12 mouse cellular contexts compared by ENCODE assay signal in the genomic region with DNA sequence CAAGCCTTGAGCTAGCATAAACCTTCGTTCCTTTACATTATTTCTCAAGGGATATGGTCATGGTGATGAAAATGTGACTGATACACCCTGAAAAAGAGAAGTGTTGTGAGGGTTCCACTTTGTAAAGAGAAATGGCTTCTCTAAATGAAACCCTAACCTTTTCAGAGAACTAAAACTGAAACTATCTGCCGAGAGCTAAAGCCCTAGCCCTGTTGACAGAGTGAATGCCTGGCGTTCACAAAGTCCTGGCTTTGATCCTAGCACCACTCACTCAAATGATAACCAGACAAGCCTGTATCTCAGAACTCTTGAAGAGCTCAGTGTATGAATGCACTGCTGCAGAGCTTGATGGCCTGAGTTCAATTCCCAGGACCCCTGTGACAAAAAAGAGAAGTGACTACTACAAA. TPM values are rescaled to one million over a fixed set of nuclear protein-coding genes. Genes with fewer than 3 reads are reported as not detected.
A peak's percentile ranks its signal among the peaks of the same experiment; 100 is the strongest.
DNase-seq lines count a peak whose midpoint lies in the region; ATAC-seq and TF ChIP-seq lines count a peak whose summit lies in the region.
"Had no signal": no experiment of that assay in that cellular context is flagged by ENCODE, and none has a peak within 500 bp of the region (broad histone marks: within the 10 kb centered on the region; RNA-seq: fewer than 3 reads in every experiment).

No protein-coding gene starts in this region.

- TF ChIP-seq POLR2A in bone marrow macrophage, adult 2 months (IDR thresholded peaks at IDR 0.05; ENCODE audit: borderline replicate concordance, low read depth, low read length) = no peak

- no peak for ATAC-seq in lung, embryonic 14.5 days (ENCODE audit: insufficient read depth)

- H3K4me1 ChIP-seq in lung, embryonic 14.5 days (ENCODE audit: insufficient read depth) = 0 out of 2 replicates have a peak, but pooled peaks cover 3% of the 10 kb centered on the region
- H3K4me1 ChIP-seq in bone marrow macrophage, adult 2 months (ENCODE audit: control insufficient read depth, insufficient read depth, low read length) = peaks cover 18% of the 10 kb centered on the region
- peaks cover 14% of the 10 kb centered on the region for H3K4me1 ChIP-seq in midbrain, embryonic 10.5 days

- H3K4me2 ChIP-seq in lung, embryonic 14.5 days = no peak overlapping the region
- H3K4me2 ChIP-seq: hindbrain, embryonic 15.5 days had no signal

- H3K9me3 ChIP-seq in lung, embryonic 14.5 days (ENCODE audit: low read depth, low read length) = no peaks in the 10 kb centered on the region
- H3K9me3 ChIP-seq in midbrain, embryonic 10.5 days (replicated peaks) = no peaks in the 10 kb centered on the region
- H3K9me3 ChIP-seq: hindbrain, embryonic 15.5 days had no signal

- H3K27ac ChIP-seq in lung, embryonic 14.5 days (ENCODE audit: low read depth) = peak overlapping the region; percentile 6; the same call in 1 of the 2 replicates
- H3K27ac ChIP-seq in bone marrow macrophage, adult 2 months (ENCODE audit: insufficient read depth, low read depth, low read length) = peak overlapping the region; percentile 72
- H3K27ac ChIP-seq in macrophage = peak overlapping the region; percentile 76
- H3K27ac ChIP-seq in midbrain, embryonic 10.5 days (replicated peaks) = no peak overlapping the region
- H3K27ac ChIP-seq: hindbrain, embryonic 15.5 days; left cerebral cortex, adult 2 months had no signal

- no peak overlapping the region for H3K4me3 ChIP-seq in lung, embryonic 14.5 days (ENCODE audit: low read depth, low read length)
- peak overlapping the region; percentile 53 for H3K4me3 ChIP-seq in bone marrow macrophage, adult 2 months (ENCODE audit: insufficient read depth, low read length)
- H3K4me3 ChIP-seq in macrophage (ENCODE audit: inconsistent target) = peak overlapping the region; percentile 15; the same call in 1 of the 2 replicates
- no peak overlapping the region for H3K4me3 ChIP-seq in midbrain, embryonic 10.5 days
- H3K4me3 ChIP-seq: hindbrain, embryonic 15.5 days; left cerebral cortex, adult 2 months; myocyte had no signal

- no peak for TF ChIP-seq CTCF in lung, embryonic 14.5 days (IDR thresholded peaks at IDR 0.05; ENCODE audit: low read depth)
- TF ChIP-seq CTCF in bone marrow macrophage, adult 2 months (IDR thresholded peaks at IDR 0.05; ENCODE audit: low read depth, low read length) = no peak

- no peak for DNase-seq in lung, embryonic 14.5 days
- no peak for DNase-seq in lung, postnatal 36 days
- DNase-seq in CD4-positive, CD25-positive, alpha-beta regulatory T cell, adult 2 months (ENCODE audit: low read depth, low spot score) = peak; percentile 52
- no peak for DNase-seq in layer of hippocampus, adult 9-10 months (ENCODE audit: low spot score)
- DNase-seq in midbrain, embryonic 10.5 days (ENCODE audit: low spot score) = no peak
- DNase-seq: adrenal gland, adult 2 months; kidney, postnatal 25 days had no signal

- H3K9ac ChIP-seq in lung, embryonic 14.5 days = no peak overlapping the region
- H3K9ac ChIP-seq: hindbrain, embryonic 15.5 days had no signal

- 34% methylated on average over 3 of the region's 3 CpGs for WGBS in lung, embryonic 14.5 days
- 2% methylated on average over 3 of the region's 3 CpGs for WGBS in macrophage (ENCODE audit: missing documents)
- 84% methylated on average over 3 of the region's 3 CpGs for WGBS in midbrain, embryonic 10.5 days

- peaks cover 35% of the 10 kb centered on the region for H3K36me3 ChIP-seq in lung, embryonic 14.5 days (ENCODE audit: insufficient read depth)
- 0 out of 2 replicates have a peak, but pooled peaks cover 6% of the 10 kb centered on the region for H3K36me3 ChIP-seq in macrophage (ENCODE audit: inconsistent target)
- peaks cover 72% of the 10 kb centered on the region for H3K36me3 ChIP-seq in midbrain, embryonic 10.5 days

- no peaks in the 10 kb centered on the region for H3K27me3 ChIP-seq in lung, embryonic 14.5 days (ENCODE audit: insufficient read depth, low read length)
- H3K27me3 ChIP-seq in midbrain, embryonic 10.5 days (ENCODE audit: low read depth, poor library complexity, severe bottlenecking) = no peaks in the 10 kb centered on the region
- H3K27me3 ChIP-seq: hindbrain, embryonic 15.5 days had no signal

- H3K79me2 ChIP-seq in macrophage (ENCODE audit: inconsistent target) = peaks cover 57% of the 10 kb centered on the region

RNA-seq across cellular contexts. Expression of a gene that starts 0.4 kb away (rescaled TPM):
- 5.7 and 7.2 TPM in 2 replicates for polyA plus RNA-seq in lung, embryonic 14.5 days (2014; fragmentation: Nextera tagmentation; extraction: Ambion mirVana)
- 6.4 and 7.1 TPM in 2 replicates for polyA plus RNA-seq in bone marrow macrophage, adult 2 months (2012; ENCODE audit: insufficient read depth, insufficient read length, missing spikeins)
- total RNA-seq in macrophage (2018; cell fraction: chromatin; rRNA removed) = 10 to 100 TPM in 19 of 26 experiments, 1 to 10 TPM in 6, under 1 TPM in 1; 0.94 to 55.6 (median 22.8) TPM
- total RNA-seq in macrophage (2018; cell fraction: cytosol; rRNA removed) = 1 to 10 TPM in 5 of 26 experiments, under 1 TPM in 14, not detected in 7; 0.09 to 3.2 (median 0.66) TPM
- total RNA-seq in macrophage (2018; cell fraction: nucleus; rRNA removed) = 10 to 100 TPM in 18 of 26 experiments, 1 to 10 TPM in 8; 1.6 to 43.0 (median 14.4) TPM
- polyA plus RNA-seq in macrophage (2018) = 0.72 to 2.6 TPM (median 0.75 TPM) in 3 replicates
- polyA plus RNA-seq in midbrain, embryonic 10.5 days (2016; fragmentation: Nextera tagmentation; extraction: Ambion mirVana) = 8.8 and 9.2 TPM in 2 replicates

RNA-seq across cellular contexts. Expression of a gene that starts 5.5 kb away (rescaled TPM):
- 194 and 210 TPM in 2 replicates for polyA plus RNA-seq in lung, embryonic 14.5 days (2014; fragmentation: Nextera tagmentation; extraction: Ambion mirVana)
- polyA plus RNA-seq in bone marrow macrophage, adult 2 months (2012; ENCODE audit: insufficient read depth, insufficient read length, missing spikeins) = 162 and 175 TPM in 2 replicates
- 10 to 100 TPM; 10.2 to 69.2 (median 48.1) TPM for total RNA-seq in macrophage (2018; cell fraction: chromatin; rRNA removed)
- total RNA-seq in macrophage (2018; cell fraction: cytosol; rRNA removed) = 100 to 1,000 TPM; 134 to 249 (median 183) TPM
- 100 to 1,000 TPM in 7 of 26 experiments, 10 to 100 TPM in 19; 29.9 to 165 (median 77.8) TPM for total RNA-seq in macrophage (2018; cell fraction: nucleus; rRNA removed)
- polyA plus RNA-seq in macrophage (2018) = 108 to 213 TPM (median 184 TPM) in 3 replicates
- 164 and 191 TPM in 2 replicates for polyA plus RNA-seq in midbrain, embryonic 10.5 days (2016; fragmentation: Nextera tagmentation; extraction: Ambion mirVana)

RNA-seq across cellular contexts. Expression of a gene that starts 17.6 kb away (rescaled TPM):
- 69.1 and 75.1 TPM in 2 replicates for polyA plus RNA-seq in lung, embryonic 14.5 days (2014; fragmentation: Nextera tagmentation; extraction: Ambion mirVana)
- polyA plus RNA-seq in bone marrow macrophage, adult 2 months (2012; ENCODE audit: insufficient read depth, insufficient read length, missing spikeins) = not detected in 2 replicates
- total RNA-seq in macrophage (2018; cell fraction: chromatin; rRNA removed) = 1 to 10 TPM in 9 of 26 experiments, under 1 TPM in 3, not detected in 14; 0.34 to 4.0 (median 1.4) TPM
- 1 to 10 TPM in 3 of 26 experiments, under 1 TPM in 22, not detected in 1; 0.04 to 2.1 (median 0.24) TPM for total RNA-seq in macrophage (2018; cell fraction: cytosol; rRNA removed)
- total RNA-seq in macrophage (2018; cell fraction: nucleus; rRNA removed) = 1 to 10 TPM in 8 of 26 experiments, under 1 TPM in 8, not detected in 10; 0.36 to 4.3 (median 1.1) TPM
- polyA plus RNA-seq in macrophage (2018) = 0.11 to 0.33 TPM in 2 of 3 replicates, not detected in the other
- polyA plus RNA-seq in midbrain, embryonic 10.5 days (2016; fragmentation: Nextera tagmentation; extraction: Ambion mirVana) = 98.4 and 101 TPM in 2 replicates

RNA-seq across cellular contexts. Expression of a gene that starts 29.6 kb away (rescaled TPM):
- polyA plus RNA-seq in lung, embryonic 14.5 days (2014; fragmentation: Nextera tagmentation; extraction: Ambion mirVana) = 0.21 and 0.50 TPM in 2 replicates
- polyA plus RNA-seq in bone marrow macrophage, adult 2 months (2012; ENCODE audit: insufficient read depth, insufficient read length, missing spikeins) = not detected in 2 replicates
- total RNA-seq in macrophage (2018; cell fraction: chromatin; rRNA removed) = not detected
- total RNA-seq in macrophage (2018; cell fraction: cytosol; rRNA removed) = under 1 TPM in 20 of 26 experiments, not detected in 6; 0.04 to 0.17 (median 0.10) TPM
- total RNA-seq in macrophage (2018; cell fraction: nucleus; rRNA removed) = under 1 TPM in 5 of 26 experiments, not detected in 21; 0.23 to 0.34 (median 0.26) TPM
- 0.12 to 0.23 TPM in 2 of 3 replicates, not detected in the other for polyA plus RNA-seq in macrophage (2018)
- 0.55 and 0.67 TPM in 2 replicates for polyA plus RNA-seq in midbrain, embryonic 10.5 days (2016; fragmentation: Nextera tagmentation; extraction: Ambion mirVana)
- total RNA-seq: adrenal gland, adult 2 months had no signal

Comparison
In these comparisons a context has a peak if more than half of its experiments do, and no peak if none do; other contexts are left out.
1. H3K4me3 ChIP-seq: peak in bone marrow macrophage, adult 2 months (single experiment) and macrophage (single experiment); none in lung, embryonic 14.5 days (single experiment) and midbrain, embryonic 10.5 days (single experiment).
2. RNA of a gene that starts 17.6 kb away (polyA plus RNA-seq): 98.4 to 101 TPM in midbrain, embryonic 10.5 days and 69.1 to 75.1 TPM in lung, embryonic 14.5 days; 0.11 to 0.33 TPM in macrophage and not detected in bone marrow macrophage, adult 2 months; every median in the first group is over 10 times any median in the second.